Mouse (Mus musculus) right cerebral cortex, postnatal 14 days (tissue): ENCODE data around the gene Serpinf2.
A peak's percentile ranks its signal among the peaks of the same experiment; 100 is the strongest.
"Not testable (repeated sequence)": the region's sequence is repeated elsewhere in the genome, so short reads cannot be mapped to it uniquely, and the experiment has no call there.

ENCODE experiments used
- DNase-seq: peaks from one replicate; pipeline ENCODE4 v3.0.0; 2022

The Serpinf2 gene

GRCm38 (mm10) chr11:75458628-75459041 is 19.2 kb upstream of the Serpinf2 start:
- no peak for DNase-seq

GRCm38 (mm10) chr11:75458169-75458568 is 18.8 kb upstream of the Serpinf2 start:
- no peak for DNase-seq

- DNase-seq, result no peak
Measured at GRCm38 (mm10) chr11:75456440-75456871, 17.1 kb upstream of the Serpinf2 start.

GRCm38 (mm10) chr11:75455971-75456370 is 16.6 kb upstream of the Serpinf2 start:
- DNase-seq, result not testable (repeated sequence)

- DNase-seq, result no peak
Measured at GRCm38 (mm10) chr11:75455041-75455736, 15.8 kb upstream of the Serpinf2 start.

- DNase-seq, result peak; percentile 84
Measured at GRCm38 (mm10) chr11:75453991-75454930, 14.9 kb upstream of the Serpinf2 start, which contains the start of gene Wdr81. Gene Wdr81 (minus strand): TSS chr11:75454717.

GRCm38 (mm10) chr11:75452812-75453557 is 13.6 kb upstream of the Serpinf2 start:
- no peak for DNase-seq

GRCm38 (mm10) chr11:75452081-75452480 is 12.7 kb upstream of the Serpinf2 start:
- no peak for DNase-seq

GRCm38 (mm10) chr11:75450936-75451335 is 11.5 kb upstream of the Serpinf2 start:
- DNase-seq, result no peak

GRCm38 (mm10) chr11:75450304-75450908 is 11.0 kb upstream of the Serpinf2 start:
- no peak for DNase-seq

- peak; percentile 52 for DNase-seq
Measured at GRCm38 (mm10) chr11:75449695-75450094, 10.3 kb upstream of the Serpinf2 start.

- no peak for DNase-seq
Measured at GRCm38 (mm10) chr11:75448575-75448974, 9.2 kb upstream of the Serpinf2 start.

GRCm38 (mm10) chr11:75443711-75444110 is 4.3 kb upstream of the Serpinf2 start:
- no peak for DNase-seq

GRCm38 (mm10) chr11:75441601-75442000 is 2.2 kb upstream of the Serpinf2 start:
- DNase-seq, result no peak

GRCm38 (mm10) chr11:75441034-75441433 is 1.6 kb upstream of the Serpinf2 start:
- DNase-seq, result no peak

GRCm38 (mm10) chr11:75439951-75440350 is 560 bp upstream of the Serpinf2 start:
- DNase-seq, result no peak

GRCm38 (mm10) chr11:75438804-75439203 is 587 bp downstream of the Serpinf2 start:
- DNase-seq, result no peak

GRCm38 (mm10) chr11:75438194-75438593 is 1.2 kb downstream of the Serpinf2 start:
- DNase-seq, result no peak

GRCm38 (mm10) chr11:75434138-75434537 is 5.3 kb downstream of the Serpinf2 start:
- no peak for DNase-seq

GRCm38 (mm10) chr11:75431307-75431706 is 8.1 kb downstream of the Serpinf2 start:
- DNase-seq, result peak; percentile 72

- no peak for DNase-seq
Measured at GRCm38 (mm10) chr11:75429019-75429705, 10.2 kb downstream of the Serpinf2 start.

- DNase-seq, result no peak
Measured at GRCm38 (mm10) chr11:75424459-75424858, 14.9 kb downstream of the Serpinf2 start.
